Mouse (Mus musculus) 3T3-L1 (cell line): ENCODE measurements around the gene Gcfc2.

Experiments used
- DNase-seq: peaks from one replicate; pipeline ENCODE4 v3.0.0-alpha.2; 2015; ENCODE audit warnings: low read depth, low spot score

Gene Gcfc2

DNA sequence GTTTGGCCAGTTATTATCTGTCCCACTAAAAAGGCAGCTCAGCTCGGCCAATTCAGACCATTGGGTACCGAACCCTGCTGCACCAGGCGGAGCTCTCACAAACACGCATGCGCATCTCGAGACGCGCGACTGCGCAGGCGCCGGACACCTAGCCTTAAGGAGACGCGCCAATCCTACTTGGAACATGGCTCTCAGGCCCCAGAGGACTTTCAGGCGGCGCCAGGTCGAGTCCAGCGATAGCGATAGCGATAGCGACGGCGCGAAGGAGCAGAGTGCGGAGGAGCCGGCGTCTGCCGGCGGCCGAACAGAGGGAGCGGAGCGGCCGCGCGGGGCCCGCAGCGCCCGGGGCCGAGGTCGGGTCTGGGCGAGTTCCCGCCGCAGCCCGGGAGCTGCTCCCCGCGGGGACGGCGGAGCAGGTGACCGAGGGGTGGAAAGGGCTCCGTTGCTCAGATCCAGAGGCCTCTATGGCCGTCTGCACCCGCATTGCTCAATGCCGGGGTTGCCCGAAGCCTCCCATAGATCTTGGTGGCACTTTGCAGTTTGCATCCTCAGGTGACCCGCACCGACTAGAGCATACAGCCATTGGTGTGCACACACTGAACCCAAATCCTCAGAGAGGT lies at the start of gene Gcfc2:
Gene Gcfc2 (plus strand): TSS at position 147 of the 620 bp plus-strand sequence.
- DNase-seq, result peak; percentile 95

DNA sequence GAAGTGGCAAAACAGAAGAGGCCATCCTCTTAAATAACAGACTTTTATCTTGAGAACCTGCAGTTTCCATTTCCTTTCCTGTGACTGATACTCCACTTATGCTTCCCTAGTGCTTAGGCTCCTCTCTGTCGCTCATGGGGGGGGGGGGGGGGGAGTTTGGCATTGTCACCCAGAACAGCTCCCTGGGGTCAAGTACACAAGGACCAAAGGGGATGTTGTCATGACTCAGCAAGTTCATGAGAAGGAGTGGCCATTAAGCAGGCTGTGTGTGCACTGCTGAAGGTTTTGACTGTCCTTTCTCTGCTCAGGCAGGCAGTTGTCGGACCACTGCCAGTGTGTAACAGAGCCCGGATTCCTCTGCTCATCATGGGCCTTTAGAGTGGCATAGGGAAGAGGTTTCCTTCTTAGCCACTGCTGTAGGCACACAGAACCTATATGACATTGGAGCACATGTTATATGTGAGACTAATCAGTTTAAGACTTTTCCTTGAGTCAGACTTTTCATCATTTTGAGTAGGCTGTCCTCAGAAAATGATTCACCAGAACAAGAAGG lies 27.7 kb upstream of the Gcfc2 start:
- DNase-seq, result no peak

DNA sequence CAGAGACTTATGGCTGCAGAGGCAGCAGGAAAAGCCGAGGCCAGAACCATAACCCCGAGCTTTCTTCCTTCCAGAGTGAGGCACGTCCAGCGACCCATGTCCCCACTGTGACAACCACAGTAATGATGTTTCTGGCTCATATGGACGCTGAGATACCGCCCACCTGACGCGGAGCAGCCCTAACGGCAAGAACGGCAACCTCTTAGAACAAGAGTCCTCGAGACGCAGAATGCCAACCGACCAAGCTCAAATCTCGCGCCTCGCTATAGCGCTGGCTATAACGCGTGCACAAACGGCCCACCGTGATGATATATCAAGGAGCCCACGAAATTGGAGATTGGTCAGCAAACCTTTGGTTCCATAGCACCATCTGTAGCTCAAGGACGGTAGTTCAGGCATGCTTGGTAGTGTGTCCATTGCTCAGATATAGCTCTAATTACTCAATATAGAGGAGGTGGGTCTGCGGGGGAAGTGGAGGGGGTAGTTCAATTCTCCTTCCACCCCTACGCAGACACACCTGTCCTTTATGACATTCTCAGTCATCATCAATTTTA lies 13.1 kb upstream of the Gcfc2 start:
- no peak for DNase-seq

DNA sequence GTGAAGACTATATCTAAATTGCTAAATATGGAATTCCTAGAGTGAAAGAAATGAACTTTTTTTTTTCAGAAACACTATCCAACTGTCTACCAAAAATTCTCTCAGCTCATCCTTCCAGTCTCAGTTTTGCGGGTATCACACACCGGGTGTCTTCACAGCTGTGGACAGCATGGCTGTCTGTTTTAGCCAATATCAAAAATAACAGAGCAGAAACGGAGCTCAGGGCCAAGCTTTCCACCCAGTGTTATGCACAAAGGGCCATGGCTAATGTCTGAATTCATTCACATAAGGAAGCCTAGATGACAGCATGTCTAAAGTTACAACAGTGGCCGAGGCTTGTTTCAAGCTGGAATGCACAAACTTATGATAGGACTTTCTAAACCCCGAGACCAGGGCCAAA lies 12.2 kb upstream of the Gcfc2 start:
- no peak for DNase-seq

DNA sequence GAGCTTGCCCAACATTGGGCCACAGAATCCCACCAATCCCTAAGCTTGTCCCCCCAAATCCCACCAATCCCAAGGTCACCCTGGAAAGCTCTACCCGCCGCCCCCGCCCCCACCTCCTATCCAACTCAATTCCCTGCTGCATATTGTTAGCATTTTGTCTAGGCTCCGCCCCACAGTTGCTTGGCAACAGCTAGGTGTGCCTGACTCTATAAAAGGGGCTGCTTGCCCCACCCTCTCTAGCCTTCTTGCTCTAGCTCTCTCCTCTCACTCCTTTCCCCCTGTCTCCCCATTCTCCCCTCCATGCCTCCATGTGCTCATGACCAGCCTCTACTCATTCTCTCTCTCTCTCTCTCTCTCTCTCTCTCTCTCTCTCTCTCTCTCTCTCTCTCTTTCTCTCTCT lies 11.8 kb upstream of the Gcfc2 start:
- DNase-seq, result no peak

DNA sequence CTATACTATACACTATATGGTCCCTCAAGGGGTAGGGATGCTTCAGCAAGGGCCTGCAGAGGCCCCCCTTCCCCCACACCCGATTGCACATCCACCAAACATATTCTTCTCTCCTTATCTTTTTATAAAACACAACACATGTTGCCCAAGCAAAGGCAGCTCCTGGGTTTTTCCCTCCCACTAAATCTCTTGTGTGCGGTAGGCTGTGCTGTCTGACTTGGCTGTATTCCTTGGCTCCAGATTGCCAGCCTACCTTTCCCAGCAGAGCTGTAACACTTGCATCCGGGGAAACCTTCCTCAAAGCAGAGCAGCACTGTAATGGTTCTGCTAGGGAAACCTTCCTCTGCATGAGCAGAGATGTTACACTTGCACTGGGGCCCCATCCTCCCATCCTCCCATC lies 11.3 kb upstream of the Gcfc2 start:
- no peak for DNase-seq

DNA sequence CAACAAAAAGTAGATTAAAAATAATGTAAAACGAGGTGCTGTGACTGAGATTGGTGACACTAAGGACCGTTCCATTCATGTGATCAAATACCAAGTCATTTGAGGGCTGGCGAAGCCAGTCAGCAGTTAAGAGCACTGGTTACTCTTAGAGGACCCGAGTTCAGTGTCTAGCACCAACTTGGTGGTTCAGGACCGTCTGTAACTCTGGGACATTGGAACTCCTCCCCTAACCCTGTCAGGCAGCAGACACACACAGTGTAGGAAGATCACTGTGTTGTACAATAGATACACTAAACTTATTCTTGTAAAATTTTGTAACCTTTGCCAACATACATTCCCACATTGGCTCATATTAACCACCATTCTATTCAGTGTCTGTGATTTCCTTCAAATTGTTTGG lies 835 bp downstream of the Gcfc2 start:
- peak; percentile 34 for DNase-seq

DNA sequence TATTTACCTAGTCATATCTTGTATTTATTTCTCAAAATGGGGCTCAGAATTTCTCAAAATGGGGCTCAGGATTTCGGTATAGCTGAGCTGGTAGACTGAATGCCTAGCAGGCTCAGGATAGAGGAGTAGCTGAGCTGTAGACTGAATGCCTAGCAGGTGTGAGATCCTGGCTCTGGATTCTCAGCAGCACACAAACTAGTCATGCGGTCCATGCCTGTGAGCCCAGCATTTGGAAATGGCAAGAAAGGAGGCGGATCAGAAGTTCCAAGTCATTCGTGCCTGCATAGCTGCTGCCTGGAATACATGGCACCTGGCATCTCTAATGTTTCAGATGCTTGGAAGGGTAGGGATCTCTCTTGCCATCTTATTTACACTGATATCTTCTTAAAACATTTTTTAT lies 5.9 kb downstream of the Gcfc2 start:
- no peak for DNase-seq

DNA sequence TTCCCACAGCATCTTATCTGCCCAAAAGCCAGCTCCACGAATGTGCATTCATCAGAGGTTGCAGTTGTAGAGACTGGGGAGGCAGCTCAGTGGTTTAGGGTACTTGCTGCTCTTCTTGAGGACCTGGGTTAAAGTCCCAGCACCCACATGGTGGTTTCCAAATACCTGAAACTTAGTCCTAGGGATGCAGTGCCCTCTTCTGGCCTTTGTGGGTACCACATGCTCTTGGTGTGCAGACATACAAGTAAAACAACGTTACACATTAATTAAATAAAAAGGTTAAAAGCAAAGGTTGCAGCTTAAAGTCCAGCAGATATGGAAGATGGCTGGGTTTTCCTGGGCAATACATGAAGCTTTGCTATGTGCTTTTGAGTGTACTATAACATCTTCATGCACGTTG lies 9.8 kb downstream of the Gcfc2 start:
- peak; percentile 32 for DNase-seq

DNA sequence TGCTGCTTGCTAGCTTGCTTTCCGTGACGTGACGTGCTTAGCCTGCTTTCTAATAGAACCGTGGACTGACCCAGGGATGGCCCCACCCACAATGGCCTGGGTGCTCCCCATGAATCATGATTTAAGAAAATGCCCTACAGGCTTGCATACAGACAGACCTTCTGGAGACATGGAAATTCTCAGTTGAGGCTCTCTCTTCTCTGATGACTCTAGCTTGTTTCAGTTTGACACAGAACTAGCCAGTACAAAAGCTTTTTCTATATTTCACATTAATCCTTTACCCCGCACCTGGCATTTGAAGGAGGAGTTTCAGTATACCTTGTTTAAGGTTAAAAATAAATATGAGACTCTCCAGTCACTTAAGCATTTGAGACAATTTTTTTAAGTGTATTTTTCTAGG lies 18.2 kb downstream of the Gcfc2 start:
- DNase-seq, result no peak

DNA sequence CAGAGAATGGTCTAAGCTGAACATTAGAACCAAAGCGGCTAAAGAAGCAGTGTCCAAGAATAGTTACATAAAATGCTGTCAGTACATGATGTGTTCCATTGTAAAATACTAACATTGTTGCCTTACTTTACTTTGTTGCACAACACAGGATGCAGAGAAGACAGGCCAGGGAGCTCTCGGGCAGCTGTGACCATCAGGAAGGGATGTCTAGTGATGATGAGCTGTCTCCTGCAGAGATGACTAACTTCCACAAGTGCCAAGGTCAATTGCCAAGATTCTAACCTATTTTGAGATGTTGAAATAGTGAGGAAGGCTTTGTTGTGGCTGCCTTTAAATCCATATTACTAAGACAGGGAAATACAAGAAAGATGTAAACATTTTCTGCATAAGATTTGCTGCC lies 19.8 kb downstream of the Gcfc2 start:
- DNase-seq, result peak; percentile 62

DNA sequence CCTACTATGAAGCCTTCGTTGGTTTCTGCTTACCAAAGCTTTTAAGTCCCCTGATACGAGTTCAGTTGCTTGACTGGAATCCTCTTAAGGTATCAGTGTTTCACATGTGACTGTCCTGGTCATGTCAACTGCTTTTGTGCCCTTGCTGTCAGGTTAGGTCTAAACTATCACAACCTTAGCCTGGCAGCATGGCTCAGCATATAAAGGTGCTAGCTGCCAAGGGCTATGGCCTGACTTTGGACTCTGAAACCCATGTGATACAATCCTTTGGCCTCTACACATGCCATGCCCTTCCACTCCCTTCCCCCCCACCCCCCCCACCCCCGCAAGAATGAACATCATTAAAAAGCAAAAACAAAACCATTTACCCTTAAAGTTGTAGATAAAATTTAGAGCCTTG lies 21.0 kb downstream of the Gcfc2 start:
- no peak for DNase-seq

DNA sequence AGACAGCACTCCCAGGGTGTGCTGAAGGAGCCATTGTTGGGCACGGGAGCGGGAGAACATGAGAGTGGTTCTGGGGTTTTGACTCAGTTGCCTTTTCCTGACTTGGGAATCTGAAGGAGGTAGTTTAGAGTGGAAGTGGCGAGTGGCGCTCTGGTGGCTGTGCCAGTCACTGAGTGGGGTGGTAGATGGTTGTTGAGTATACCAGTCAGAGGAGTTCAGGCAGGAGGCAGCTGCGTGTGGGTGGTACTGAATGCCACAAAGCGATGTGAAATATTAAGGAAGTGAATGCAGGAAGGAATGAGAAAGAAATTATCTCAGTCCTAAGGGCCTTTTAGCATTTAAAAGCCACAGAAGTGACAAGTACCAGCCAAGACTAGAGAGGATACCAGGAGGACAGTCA lies 23.4 kb downstream of the Gcfc2 start:
- DNase-seq, result no peak

DNA sequence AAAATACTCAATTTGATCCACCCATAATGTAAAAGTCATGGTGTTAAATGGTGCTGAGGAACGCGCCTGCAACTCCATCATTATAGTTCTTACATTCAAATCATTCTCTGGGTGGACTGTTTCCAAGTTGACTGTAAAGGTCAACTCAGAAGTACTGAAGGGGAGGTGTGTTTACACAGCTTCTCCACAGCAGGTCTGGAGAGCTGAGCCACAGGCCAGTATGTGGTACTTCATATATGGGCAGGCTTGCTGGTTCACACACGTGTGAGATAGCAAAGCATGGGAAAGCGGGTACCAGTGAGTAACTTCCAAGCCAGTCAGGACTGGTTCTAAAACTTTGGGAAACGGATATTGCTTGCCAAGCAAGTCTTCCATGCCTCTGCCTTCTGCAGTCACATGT lies 31.7 kb downstream of the Gcfc2 start:
- DNase-seq, result no peak

DNA sequence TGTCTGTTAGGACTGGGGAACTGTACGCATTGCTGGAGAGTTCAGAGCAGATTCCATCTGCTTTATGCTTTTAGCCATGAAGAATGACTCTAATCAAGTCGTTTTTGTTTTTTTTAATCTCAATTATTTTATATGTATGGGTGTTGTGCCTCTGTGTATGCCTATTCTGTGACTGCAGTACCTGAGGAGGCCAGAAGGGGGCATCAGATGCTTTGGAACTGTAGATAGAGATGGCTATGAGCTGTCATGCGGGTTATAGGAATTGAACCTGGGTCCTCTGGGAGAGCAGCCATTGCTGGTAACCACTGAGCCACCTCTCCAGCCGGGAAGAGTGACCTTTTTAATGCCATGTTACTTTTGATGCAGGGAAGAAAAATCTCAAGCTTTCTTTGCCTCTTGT lies 32.9 kb downstream of the Gcfc2 start:
- DNase-seq, result peak; percentile 67

DNA sequence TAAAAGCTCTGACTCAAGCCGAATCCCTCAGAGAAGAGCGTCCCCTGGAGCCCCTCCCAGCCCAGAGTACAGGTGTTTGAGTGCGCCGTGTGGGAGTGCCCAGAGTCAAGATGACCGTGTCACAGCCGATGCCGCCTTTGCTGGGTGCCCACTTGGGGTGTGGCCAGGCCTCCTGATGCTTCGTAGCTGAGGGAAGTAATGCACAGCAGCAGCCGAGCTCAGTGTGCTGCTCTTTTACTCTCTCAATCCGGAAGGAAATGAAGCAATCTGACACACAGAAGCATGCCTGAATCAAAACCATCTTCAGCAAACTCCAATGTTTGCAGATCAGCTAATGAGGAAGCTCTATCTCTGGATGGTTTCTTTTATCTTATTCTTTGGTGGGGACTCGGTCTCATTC lies 34.5 kb downstream of the Gcfc2 start:
- DNase-seq, result no peak

DNA sequence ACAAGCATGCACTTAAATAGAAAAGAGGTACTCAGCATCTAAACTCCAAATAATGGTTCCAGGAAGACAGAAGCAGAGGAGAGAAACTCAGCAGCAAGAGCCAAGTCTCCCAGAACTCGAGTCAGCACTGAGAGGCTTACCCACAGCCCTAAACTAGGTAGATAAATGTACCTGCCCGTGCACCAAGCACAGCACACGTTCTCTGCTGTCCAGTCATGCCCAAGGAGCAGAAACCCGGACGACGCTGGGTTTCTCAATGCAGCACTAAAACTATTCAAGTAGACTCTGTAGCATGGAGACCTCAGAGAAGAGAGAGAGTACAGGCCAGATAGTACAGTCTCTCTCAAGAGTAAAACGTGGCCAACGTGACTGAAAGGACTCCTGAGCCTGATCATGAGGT lies 36.4 kb downstream of the Gcfc2 start:
- DNase-seq, result no peak

DNA sequence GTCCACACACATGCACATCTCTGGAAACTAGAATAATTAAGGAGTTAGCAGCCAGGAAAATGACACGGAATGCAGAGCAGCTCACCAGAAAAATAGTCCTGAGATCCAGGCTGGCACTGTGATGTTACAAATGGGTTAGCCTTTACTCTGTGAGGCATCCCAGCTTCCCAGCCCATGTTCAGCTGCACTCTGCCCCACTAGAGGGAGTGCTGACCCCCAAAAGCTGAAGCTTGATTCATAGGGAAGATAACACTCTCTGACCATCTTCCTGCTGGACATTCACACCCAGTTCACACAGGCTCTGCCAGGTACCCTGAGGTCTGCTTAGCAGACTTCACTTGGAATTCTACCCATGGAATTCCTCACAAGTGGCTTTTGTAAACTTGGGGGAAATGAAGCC lies 36.8 kb downstream of the Gcfc2 start:
- no peak for DNase-seq

DNA sequence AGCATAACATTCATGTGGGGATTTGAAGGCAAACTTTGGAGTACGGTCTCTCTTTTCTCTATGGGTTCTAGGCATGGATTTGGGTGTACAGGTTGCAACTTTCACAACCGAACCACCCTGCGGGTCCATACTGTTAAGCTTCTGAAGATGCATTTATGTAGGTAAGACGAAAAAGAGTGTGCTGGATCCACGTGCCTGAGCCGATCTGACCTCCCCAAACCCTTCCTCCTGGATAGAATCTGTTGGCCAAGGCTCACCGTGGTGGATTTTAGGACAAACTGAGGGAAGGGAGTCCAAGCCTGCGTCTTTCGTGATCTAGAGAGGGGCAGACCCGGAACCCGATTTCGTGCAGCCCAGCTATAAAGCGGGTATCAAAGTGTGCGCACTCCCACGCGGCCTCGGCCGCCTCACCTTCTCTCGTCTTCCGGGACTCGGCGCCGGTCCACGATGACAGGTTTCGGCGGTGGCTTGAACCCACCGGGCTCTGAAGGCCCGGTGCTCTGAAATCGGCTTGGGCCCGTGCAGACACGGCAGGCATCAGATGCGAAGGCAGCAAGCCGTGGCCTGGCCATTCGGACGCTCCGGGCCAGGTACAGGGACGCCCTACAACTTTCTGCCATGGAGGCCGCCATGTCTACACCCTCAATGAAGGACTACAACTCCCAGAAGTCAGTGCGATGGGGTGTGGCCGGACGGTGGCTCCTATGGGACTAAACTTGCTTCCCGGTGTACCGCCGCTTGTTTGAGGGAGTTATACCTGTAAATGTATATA lies 42.0 kb downstream of the Gcfc2 start, which contains the start of gene Mrpl19:
Gene Mrpl19 (minus strand): TSS at position 663 of the 772 bp plus-strand sequence.
- DNase-seq, result peak; percentile 96

DNA sequence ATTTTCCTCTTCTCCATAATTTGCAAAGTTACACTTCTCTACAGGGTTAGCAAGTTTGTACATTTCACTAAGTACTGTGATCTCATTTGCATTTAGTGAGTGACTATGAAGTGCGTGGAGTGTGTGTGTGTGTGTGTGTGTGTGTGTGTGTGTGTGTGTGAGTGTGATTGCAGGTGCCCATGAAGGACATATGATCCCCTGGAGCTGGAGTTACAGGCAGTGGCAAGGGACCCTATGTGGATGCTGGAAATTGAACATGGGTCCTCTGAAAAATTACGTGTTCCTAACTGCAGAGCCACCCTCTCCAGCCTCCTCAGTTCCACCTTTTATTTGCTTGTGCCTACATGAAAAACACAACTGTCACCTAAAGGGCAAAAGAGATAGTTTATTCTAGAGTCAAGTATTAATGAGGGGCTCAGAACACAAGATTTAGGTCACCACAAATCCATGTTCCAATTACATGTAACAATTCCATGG lies 42.6 kb downstream of the Gcfc2 start:
- DNase-seq, result no peak

DNA sequence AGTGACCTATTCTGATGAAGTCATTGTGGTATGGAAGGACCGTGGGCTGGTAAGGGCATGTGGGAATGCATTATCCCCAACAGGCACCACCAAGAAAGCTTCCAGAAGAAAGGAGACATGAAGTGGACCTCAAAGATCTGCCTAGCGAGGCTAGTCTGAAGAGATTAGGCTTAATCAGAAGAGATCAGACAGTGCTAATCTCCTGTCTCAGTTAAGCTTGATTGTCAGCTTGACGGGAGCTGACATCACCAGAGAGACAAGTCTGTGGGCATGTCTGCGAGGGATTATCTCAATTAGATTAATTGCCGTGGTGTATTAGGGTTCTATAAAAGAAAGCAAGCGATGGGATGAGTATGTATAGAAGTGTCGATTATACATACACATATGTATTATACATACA lies 47.7 kb downstream of the Gcfc2 start:
- no peak for DNase-seq

DNA sequence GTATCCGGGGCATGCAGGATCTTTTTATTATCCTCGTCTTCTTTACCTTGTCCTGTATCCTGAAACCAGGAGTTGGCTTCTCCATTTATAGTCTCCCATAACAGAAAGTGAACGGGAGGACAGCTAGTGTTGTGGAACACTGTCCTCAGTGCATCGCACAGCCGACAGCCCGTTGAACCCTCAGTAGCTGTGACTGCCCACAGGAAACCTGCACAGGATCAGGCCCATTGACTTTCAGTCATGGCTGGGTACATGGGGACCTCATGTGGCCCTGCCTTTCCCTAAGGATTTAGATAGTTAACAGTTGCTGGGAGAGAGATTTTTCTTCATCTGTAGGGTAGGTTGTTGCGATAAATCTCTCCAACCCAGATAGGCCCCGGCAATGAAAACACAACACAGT lies 49.1 kb downstream of the Gcfc2 start:
- no peak for DNase-seq
